Mouse (Mus musculus) myocyte (in vitro differentiated cells): ENCODE data around the gene Mamdc2.

Source experiments
- E2F4 ChIP-seq: IDR thresholded peaks from one replicate; pipeline ENCODE4 v1.6.1; 2011; ENCODE audit warnings: mild to moderate bottlenecking, control low read depth, moderate library complexity; ENCODE audit not compliant: insufficient read depth
- MAX ChIP-seq: IDR thresholded peaks from one replicate; pipeline ENCODE4 v1.6.1; 2011; ENCODE audit warnings: low read depth, mild to moderate bottlenecking, control low read depth
- MYOG ChIP-seq, 3 experiments: IDR thresholded peaks; one replicate each; pipeline ENCODE4 v1.6.1; 2011; ENCODE audit warnings: control low read depth in 2 of 3, low read depth in 2 of 3, mild to moderate bottlenecking in 2 of 3; ENCODE audit not compliant: insufficient read length in 2 of 3, control insufficient read depth in 1 of 3, insufficient read depth in 1 of 3
- POLR2A ChIP-seq: IDR thresholded peaks from one replicate; pipeline ENCODE4 v1.6.1; 2011; ENCODE audit warnings: low read depth, mild to moderate bottlenecking, control low read depth, moderate library complexity; ENCODE audit not compliant: insufficient read length
- POLR2AphosphoS2 ChIP-seq: IDR thresholded peaks from one replicate; pipeline ENCODE4 v1.6.1; 2011; ENCODE audit warnings: low read depth, control low read depth; ENCODE audit not compliant: insufficient read length
- REST ChIP-seq: IDR thresholded peaks from one replicate; pipeline ENCODE4 v1.6.1; 2011; ENCODE audit warnings: mild to moderate bottlenecking, control low read depth, moderate library complexity; ENCODE audit not compliant: insufficient read depth, insufficient read length
- TCF12 ChIP-seq: IDR thresholded peaks from one replicate; pipeline ENCODE4 v1.6.1; 2011; ENCODE audit warnings: mild to moderate bottlenecking, control low read depth; ENCODE audit not compliant: poor library complexity, insufficient read depth, severe bottlenecking
- USF1 ChIP-seq: IDR thresholded peaks from one replicate; pipeline ENCODE4 v1.6.1; 2011; ENCODE audit warnings: low read depth, mild to moderate bottlenecking, control low read depth, moderate library complexity

- TF ChIP-seq USF1, result no peak
- no peak for TF ChIP-seq POLR2A
- TF ChIP-seq REST, result no peak
- no peak for TF ChIP-seq POLR2AphosphoS2
- TF ChIP-seq MAX, result no peak
- TF ChIP-seq TCF12, result no peak
- no peak for TF ChIP-seq E2F4
- no peak for TF ChIP-seq MYOG (IDR thresholded peaks at IDR 0.05; ENCODE audit: control insufficient read depth in 1 of 3, insufficient read depth in 1 of 3, insufficient read length in 2 of 3, low read depth in 2 of 3)
Measured at GRCm38 (mm10) chr19:23281911-23282660, 166.2 kb downstream of the Mamdc2 start.
